Mouse (Mus musculus) embryonic facial prominence, embryonic 13.5 days (tissue): ENCODE data around the gene Srsf4. TPM values are rescaled to one million over a fixed set of nuclear protein-coding genes. Genes with fewer than 3 reads are reported as not detected.

ENCODE experiments used
- ATAC-seq: fragments of 200-750 bp; cut with Nextera tagmentation; 2 replicates; pipeline ENCODE4 v1.8.0; 2017; ENCODE audit warnings: low read depth; ENCODE audit not compliant: insufficient number of reproducible peaks, insufficient read depth, low FRiP score, low TSS enrichment
- H3K27ac ChIP-seq: fragments of 300-500 bp; sonication (generic); 2 replicates; pipeline ENCODE4 v1.5.1; 2015; ENCODE audit warnings: moderate library complexity, mild to moderate bottlenecking, inconsistent platforms
- H3K27me3 ChIP-seq: fragments of 300-500 bp; sonication (generic); 2 replicates; pipeline ENCODE4 v1.6.1; 2015; ENCODE audit warnings: mild to moderate bottlenecking, inconsistent platforms
- H3K36me3 ChIP-seq: fragments of 300-500 bp; sonication (generic); 2 replicates; pipeline ENCODE4 v1.6.1; 2015; ENCODE audit warnings: mild to moderate bottlenecking, inconsistent platforms
- H3K4me1 ChIP-seq: fragments of 300-500 bp; sonication (generic); 2 replicates; pipeline ENCODE4 v1.6.1; 2015; ENCODE audit warnings: inconsistent platforms
- H3K4me2 ChIP-seq: fragments of 300-500 bp; sonication (generic); 2 replicates; pipeline ENCODE4 v1.6.1; 2015; ENCODE audit warnings: moderate library complexity, mild to moderate bottlenecking, inconsistent platforms
- H3K4me3 ChIP-seq: fragments of 300-500 bp; sonication (generic); 2 replicates; pipeline ENCODE4 v1.5.1; 2015; ENCODE audit warnings: mild to moderate bottlenecking, inconsistent platforms
- H3K9ac ChIP-seq: fragments of 300-500 bp; sonication (generic); 2 replicates; pipeline ENCODE4 v1.6.1; 2015; ENCODE audit warnings: mild to moderate bottlenecking, inconsistent platforms
- H3K9me3 ChIP-seq: fragments of 300-500 bp; sonication (generic); 2 replicates; pipeline ENCODE4 v1.6.1; 2016; ENCODE audit warnings: inconsistent platforms
- WGBS: fragments of 180-500 bp; shearing (Covaris S2); methylation state at CpG from one replicate; pipeline ENCODE4 v1.1.7; 2015; ENCODE audit warnings: mixed read lengths; 5-methylcytosine and 5-hydroxymethylcytosine counted together
- polyA plus RNA-seq: library from polyadenylated mRNA; unstranded; fragments of >200 nt; fragmentation: Nextera tagmentation; extraction: Ambion mirVana; gene quantifications from 2 replicates; pipeline ENCODE4 v1.2.1, GENCODE M21; 2015

The Srsf4 gene
- polyA plus RNA-seq = 126 and 127 TPM in 2 replicates

DNA sequence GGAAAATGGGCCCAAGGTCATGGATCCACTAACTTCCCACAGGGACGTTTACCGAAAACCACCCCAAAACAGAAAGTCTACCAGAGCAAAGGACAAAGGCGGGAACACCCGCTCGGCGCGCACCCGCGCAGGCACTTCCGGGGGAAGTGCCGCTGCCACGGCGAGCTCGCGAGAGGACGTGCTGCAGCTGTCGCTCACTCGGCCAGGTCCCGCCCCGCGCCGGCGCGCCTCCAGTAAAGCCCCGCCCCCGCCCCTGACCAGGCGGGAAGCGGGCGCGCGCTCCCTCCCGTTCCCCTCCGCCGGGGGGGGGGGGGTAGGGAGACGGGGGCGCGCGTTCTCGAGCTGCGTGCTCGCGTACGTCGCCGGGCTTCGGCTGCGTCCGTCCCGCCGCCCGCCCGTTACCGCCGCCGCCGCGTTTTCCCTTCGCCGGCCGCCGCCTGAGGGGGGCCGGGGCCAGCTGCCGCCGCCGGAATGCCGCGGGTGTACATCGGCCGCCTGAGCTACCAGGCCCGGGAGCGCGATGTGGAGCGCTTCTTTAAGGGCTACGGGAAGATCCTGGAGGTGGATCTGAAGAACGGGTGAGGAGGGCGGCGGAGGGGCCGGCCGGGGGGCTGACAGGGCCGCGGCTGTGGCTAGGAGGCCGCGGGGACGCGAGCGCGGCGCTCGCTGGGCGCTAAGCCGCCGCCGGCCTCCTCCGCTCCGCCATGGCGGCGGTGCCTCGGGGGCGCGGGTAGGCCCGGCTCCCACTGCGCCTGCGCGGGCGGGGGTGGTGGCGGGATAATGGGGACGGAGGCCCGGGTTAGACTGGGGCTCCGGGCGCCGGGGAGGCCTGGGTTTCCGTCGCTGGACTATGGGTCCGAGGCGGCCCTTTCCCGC lies at the start of gene Srsf4:
Srsf4 (plus strand) TSS at position 325 of the 876 bp plus-strand sequence.
- H3K9me3 ChIP-seq = no peaks in the 10 kb centered on the region
- peak within 1 kb of the TSS; percentile 97 for H3K4me3 ChIP-seq
- no peaks in the 10 kb centered on the region for H3K27me3 ChIP-seq
- H3K27ac ChIP-seq = peak within 1 kb of the TSS; percentile 100
- H3K4me2 ChIP-seq = peak within 1 kb of the TSS; percentile 80
- no peaks in the 10 kb centered on the region for H3K36me3 ChIP-seq
- ATAC-seq = peak; percentile 90
- H3K9ac ChIP-seq = peak within 1 kb of the TSS; percentile 100
- 1% methylated on average over 62 of the region's 116 CpGs for WGBS
- peaks cover 36% of the 10 kb centered on the region for H3K4me1 ChIP-seq

DNA sequence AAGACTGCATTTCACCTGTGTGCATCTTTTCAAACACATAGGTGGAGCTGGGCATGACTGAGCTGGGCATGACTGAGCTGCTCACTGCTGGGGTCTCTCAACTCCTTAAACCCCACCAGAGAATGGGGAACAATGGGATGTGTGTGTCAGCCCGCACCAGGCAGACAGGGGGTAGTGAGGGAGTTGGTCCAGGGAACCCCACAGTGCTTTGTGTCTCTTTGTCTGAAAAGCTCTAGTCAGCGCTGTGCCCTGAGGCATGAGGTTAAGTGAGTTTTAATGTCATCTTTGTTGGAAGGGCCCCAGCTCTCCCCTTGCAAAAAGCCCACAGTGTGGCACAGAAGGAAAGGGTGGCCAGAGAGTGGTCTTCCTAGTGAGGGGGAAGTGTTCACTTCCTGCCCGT lies 48.5 kb upstream of the Srsf4 start:
- Histone ChIP-seq H3K4me2 (no peak overlapping the region), H3K4me3 (no peak overlapping the region), H3K4me1 (peaks cover 66% of the 10 kb centered on the region), H3K9ac (no peak overlapping the region), H3K27me3 (no peaks in the 10 kb centered on the region), H3K9me3 (no peaks in the 10 kb centered on the region), H3K36me3 (peaks cover 6% of the 10 kb centered on the region), H3K27ac (peak overlapping the region; percentile 90)
- 26% methylated on average over 3 of the region's 3 CpGs for whole genome bisulfite sequencing
- no peak for ATAC-seq

DNA sequence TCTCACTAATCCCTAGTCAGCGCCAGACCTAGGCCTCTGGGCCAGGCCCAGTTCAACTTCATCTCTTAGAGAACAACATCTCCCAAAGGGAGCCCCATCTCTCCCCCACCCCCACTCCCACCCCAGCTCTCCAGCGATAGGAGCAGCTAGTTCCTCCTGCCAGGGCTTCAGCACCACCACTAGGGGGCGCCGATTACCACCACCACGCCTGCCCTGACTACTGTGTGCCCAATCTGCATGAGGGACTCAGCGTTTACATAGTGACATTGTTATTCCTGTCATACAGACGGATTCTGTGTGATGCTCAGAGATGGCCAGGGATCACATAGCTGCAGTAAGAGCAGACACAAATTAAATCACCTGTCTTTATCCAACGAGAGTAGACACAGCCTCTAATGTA lies 47.6 kb upstream of the Srsf4 start:
- ATAC-seq = no peak
- Histone ChIP-seq H3K4me2 (no peak overlapping the region), H3K27ac (peak overlapping the region; percentile 90), H3K4me1 (peaks cover 71% of the 10 kb centered on the region), H3K4me3 (no peak overlapping the region), H3K27me3 (no peaks in the 10 kb centered on the region), H3K36me3 (no peaks in the 10 kb centered on the region; the same call in 1 of the 2 replicates), H3K9ac (no peak overlapping the region), H3K9me3 (no peaks in the 10 kb centered on the region)
- WGBS = 39% methylated on average over 8 of the region's 8 CpGs

DNA sequence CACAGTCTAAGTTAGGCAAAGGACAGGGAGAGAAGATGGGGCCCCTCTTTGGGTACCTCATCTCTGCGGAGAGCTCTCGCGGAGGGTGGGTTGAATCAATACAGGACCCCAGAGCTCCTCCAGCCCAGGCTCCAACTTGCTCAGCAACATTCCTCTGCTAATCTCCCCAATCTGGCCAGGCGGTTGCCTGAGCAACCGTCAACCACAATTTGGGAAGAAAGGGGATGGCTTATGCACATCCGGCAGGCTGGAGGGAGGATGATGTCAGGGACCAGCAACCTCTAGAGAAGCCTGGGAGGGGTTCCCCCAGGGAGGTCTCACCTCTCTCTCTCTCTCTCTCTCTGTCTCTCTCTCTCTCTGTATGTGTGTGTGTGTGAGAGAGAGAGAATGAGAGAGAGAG lies 46.5 kb upstream of the Srsf4 start:
- H3K36me3 ChIP-seq = no peaks in the 10 kb centered on the region; the same call in 1 of the 2 replicates
- H3K9ac ChIP-seq = 0 out of 2 replicates have a peak overlapping the region, but pooled peaks have one; percentile 49
- no peaks in the 10 kb centered on the region for H3K9me3 ChIP-seq
- H3K27me3 ChIP-seq = no peaks in the 10 kb centered on the region
- H3K4me2 ChIP-seq = peak overlapping the region; percentile 46
- H3K4me1 ChIP-seq = peaks cover 70% of the 10 kb centered on the region
- no peak overlapping the region for H3K4me3 ChIP-seq
- H3K27ac ChIP-seq = peak overlapping the region; percentile 90
- WGBS = 3% methylated on average over 6 of the region's 6 CpGs
- ATAC-seq = peak; percentile 81

DNA sequence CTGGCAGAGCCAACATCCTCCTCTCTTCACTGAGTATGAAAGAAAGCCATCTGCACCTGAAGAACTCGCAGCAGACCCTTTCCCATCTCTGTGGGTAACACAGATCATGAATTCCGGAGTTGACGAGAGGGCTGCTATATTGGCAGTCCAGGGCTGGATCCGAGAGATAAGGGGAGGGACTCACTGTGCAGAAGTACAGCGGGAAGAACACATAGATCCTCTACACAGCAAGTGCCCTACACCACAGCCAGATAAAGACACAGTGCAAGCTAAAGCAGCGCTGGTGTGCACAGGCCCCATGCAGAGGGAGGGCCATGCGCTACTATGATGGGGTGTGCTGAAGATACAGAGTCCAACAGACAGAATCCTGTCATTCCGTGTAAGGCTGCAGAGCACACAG lies 44.3 kb upstream of the Srsf4 start:
- H3K4me1 ChIP-seq = peaks cover 81% of the 10 kb centered on the region
- 76% methylated on average over 8 of the region's 8 CpGs for WGBS

DNA sequence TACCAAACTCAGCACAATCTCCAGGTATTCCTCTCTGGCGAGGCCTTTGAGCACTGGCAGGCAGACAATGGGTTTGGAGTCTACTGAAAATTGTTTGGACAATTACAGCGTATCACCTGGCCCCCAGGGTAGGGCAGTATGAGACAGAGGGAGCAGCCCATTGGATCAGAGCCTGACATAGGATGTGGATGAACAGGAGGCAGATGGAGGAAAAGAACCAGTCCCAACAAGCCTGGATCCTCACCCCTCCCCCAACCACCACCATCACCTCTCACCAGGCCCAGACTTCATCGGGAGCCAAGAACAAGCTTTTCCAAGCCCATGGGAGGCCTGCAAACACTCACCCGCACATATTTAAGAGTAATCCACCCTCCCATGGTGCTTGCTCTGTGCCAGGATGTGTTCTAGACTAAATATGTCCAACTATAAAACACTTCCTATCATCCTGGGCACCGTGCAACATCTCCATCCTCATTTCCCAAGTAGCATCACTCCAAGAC lies 41.8 kb upstream of the Srsf4 start:
- H3K4me1 ChIP-seq = peaks cover 83% of the 10 kb centered on the region
- 60% methylated on average over 5 of the region's 5 CpGs for WGBS
- H3K27ac ChIP-seq = peak overlapping the region; percentile 40; the same call in 1 of the 2 replicates

More for the DNA sequence above, 44.3 kb upstream of the Srsf4 start:
- Histone ChIP-seq H3K4me3 (no peak overlapping the region), H3K27me3 (no peaks in the 10 kb centered on the region), H3K27ac (0 out of 2 replicates have a peak overlapping the region, but pooled peaks have one; percentile 11), H3K4me2 (no peak overlapping the region), H3K9me3 (no peaks in the 10 kb centered on the region), H3K9ac (no peak overlapping the region), H3K36me3 (no peaks in the 10 kb centered on the region)
- ATAC-seq = no peak

DNA sequence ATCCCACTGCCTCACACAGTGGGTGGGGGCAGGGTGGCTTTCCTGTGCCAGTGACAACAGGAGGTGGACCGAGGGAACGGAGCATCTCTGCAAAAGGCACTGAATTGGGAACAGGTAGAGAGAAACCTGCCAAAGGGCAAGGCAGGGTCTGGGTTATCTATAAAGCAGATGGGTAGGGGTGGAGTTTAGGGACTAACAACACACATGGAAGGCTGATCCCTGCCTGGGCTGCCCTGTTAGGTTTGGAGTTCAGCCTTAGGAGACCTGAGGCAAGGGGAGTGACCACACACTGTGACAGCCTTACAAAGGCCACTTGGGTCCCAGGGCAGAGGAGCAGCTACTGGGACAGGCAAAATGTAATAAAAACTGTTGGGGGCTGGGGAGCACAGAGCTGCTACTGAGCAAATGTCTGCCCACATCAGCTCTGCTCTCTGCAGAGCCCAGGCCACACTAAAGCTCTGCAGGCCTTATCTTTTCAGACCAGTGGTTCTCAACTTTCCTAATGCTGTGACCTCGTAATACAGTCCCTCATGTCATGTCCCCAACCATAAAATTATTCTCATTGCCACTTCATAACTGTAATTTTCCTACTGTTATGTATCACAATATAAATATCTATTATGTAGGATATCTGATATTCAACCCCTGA lies 40.5 kb upstream of the Srsf4 start:
- no peaks in the 10 kb centered on the region for H3K9me3 ChIP-seq
- no peak overlapping the region for H3K4me2 ChIP-seq
- no peak for ATAC-seq
- no peaks in the 10 kb centered on the region for H3K36me3 ChIP-seq
- H3K27ac ChIP-seq = no peak overlapping the region
- 72% methylated on average over 3 of the region's 3 CpGs for WGBS
- no peak overlapping the region for H3K9ac ChIP-seq
- H3K4me3 ChIP-seq = no peak overlapping the region
- H3K4me1 ChIP-seq = peaks cover 72% of the 10 kb centered on the region
- H3K27me3 ChIP-seq = peaks cover 13% of the 10 kb centered on the region

More for the DNA sequence above, 41.8 kb upstream of the Srsf4 start:
- H3K9ac ChIP-seq = no peak overlapping the region
- no peak overlapping the region for H3K4me2 ChIP-seq
- H3K9me3 ChIP-seq = no peaks in the 10 kb centered on the region
- H3K27me3 ChIP-seq = peaks cover 13% of the 10 kb centered on the region
- ATAC-seq = no peak
- H3K4me3 ChIP-seq = no peak overlapping the region
- no peaks in the 10 kb centered on the region for H3K36me3 ChIP-seq

DNA sequence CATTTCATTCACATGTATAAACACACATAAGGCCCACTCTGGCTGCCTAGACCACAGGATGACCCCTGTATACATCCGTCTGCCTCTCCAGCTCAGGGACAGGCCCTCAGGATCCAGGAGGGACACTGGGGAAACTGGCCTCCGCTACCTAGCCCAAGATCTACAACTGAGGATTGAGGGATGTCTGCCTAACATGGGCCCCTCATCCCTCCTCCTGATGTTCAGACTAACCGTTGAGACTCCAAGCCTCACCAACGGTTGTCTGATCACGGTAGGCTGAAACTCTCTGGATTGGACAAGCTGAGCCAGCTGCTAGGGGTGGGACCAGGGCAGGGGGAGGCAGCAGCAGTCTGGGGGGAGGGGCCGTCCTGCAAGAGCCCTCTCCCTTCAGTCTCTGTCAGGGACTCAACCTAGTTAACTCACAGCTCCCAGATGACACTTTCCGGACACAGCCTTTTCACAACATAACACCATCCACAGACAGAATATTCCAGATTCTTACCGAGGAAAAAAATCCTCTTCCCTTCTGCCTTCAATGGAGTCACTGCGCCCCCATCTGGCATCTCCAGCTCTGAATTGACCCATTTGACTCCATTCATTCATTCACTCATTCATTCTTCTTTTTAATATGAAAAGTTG lies 39.3 kb upstream of the Srsf4 start:
- Histone ChIP-seq H3K4me3 (no peak overlapping the region), H3K27me3 (peaks cover 13% of the 10 kb centered on the region), H3K27ac (0 out of 2 replicates have a peak overlapping the region, but pooled peaks have one; percentile 40), H3K9ac (no peak overlapping the region), H3K9me3 (no peaks in the 10 kb centered on the region), H3K4me1 (peaks cover 73% of the 10 kb centered on the region), H3K4me2 (no peak overlapping the region; the same call in 1 of the 2 replicates), H3K36me3 (no peaks in the 10 kb centered on the region)
- WGBS = 22% methylated on average over 9 of the region's 9 CpGs
- no peak for ATAC-seq

DNA sequence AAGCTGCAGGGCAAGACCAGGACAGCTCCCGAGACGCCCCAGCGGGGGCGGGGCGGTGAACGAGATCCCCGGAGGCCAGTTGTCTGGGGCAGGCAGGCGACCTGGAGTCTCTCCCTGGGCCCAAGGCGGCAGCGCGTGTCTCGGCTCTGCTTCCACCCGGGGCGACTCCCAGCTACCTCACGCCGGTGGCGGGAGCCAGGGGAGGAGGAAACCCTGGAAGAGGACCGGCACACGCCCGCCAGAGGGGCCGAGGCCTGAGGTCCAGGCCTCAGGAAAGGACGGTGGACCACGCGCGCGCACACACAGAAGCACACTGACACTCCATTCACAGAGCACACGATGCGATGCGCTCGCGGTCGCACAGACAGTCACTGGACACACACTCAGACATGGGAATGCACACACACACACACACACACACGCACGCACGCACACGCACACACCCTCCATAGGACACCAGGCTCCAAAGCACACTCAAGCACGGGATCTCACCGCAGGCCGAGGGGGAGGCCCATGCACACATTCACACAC lies 37.0 kb upstream of the Srsf4 start:
- Histone ChIP-seq H3K4me2 (peak overlapping the region; percentile 95), H3K27me3 (peaks cover 23% of the 10 kb centered on the region)

DNA sequence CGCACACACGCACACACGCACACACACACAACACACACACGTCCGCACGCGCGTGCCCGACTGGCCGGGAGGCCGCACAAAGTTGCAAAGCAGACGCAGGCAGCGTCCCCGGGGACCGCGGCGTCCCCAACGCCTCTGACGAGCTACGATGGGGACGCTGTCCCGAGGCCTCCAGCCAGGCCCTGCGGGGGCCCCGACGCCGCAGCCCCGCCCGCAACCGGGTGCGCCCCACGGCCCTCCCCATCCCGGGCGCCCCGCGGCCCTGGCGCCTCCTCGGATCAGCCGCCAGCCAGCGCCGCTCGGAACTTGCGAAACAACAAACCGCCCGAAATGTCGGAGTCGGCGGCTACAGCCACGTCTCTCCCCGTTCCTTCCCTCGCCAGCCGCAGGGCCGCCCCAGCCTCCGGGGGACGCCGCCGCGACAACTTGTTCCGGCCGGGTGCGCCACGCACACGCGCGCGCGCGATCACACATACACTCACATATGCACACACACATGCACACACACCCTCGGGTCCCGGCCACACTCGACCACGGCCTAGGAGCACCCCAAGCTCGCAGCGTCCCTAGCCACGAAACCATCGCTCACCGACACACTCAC lies 36.4 kb upstream of the Srsf4 start:
- under 1% methylated on average over 75 of the region's 76 CpGs for WGBS
- ATAC-seq = 0 out of 2 replicates have a peak, but pooled peaks have one; percentile 23
- H3K4me3 ChIP-seq = peak overlapping the region; percentile 72
- H3K27me3 ChIP-seq = peaks cover 26% of the 10 kb centered on the region
- H3K9me3 ChIP-seq = no peaks in the 10 kb centered on the region
- H3K4me1 ChIP-seq = peaks cover 45% of the 10 kb centered on the region
- H3K9ac ChIP-seq = peak overlapping the region; percentile 90
- peak overlapping the region; percentile 95 for H3K4me2 ChIP-seq
- no peaks in the 10 kb centered on the region for H3K36me3 ChIP-seq
- H3K27ac ChIP-seq = peak overlapping the region; percentile 55; the same call in 1 of the 2 replicates

More for the DNA sequence above, 37.0 kb upstream of the Srsf4 start:
- Histone ChIP-seq H3K9me3 (no peaks in the 10 kb centered on the region), H3K36me3 (no peaks in the 10 kb centered on the region), H3K9ac (peak overlapping the region; percentile 90), H3K4me1 (peaks cover 50% of the 10 kb centered on the region), H3K4me3 (peak overlapping the region; percentile 72), H3K27ac (peak overlapping the region; percentile 55; the same call in 1 of the 2 replicates)
- under 1% methylated on average over 39 of the region's 39 CpGs for WGBS
- ATAC-seq = no peak
